Mouse (Mus musculus) liver, postnatal 0 days (tissue): ENCODE measurements around the gene Adgrl2.

Experiments used
- CTCF ChIP-seq: sonication (generic); IDR thresholded peaks from 2 replicates; pipeline ENCODE4 v1.5.1; 2016; ENCODE audit warnings: antibody characterized with exemption, low read depth
- EP300 ChIP-seq: IDR thresholded peaks from 2 replicates; pipeline ENCODE4 v1.6.1; 2016; ENCODE audit warnings: antibody characterized with exemption, low read depth, mild to moderate bottlenecking

- TF ChIP-seq CTCF (no peak), EP300 (no peak)
Observed at GRCm38 (mm10) chr3:148939457-148939856, 50.9 kb downstream of the Adgrl2 start.
